Mouse (Mus musculus): ENCODE measurements at regions not wholly inside any gene's neighbourhood (a gene's known extent, or its start where the extent isn't known, plus 50 kb on each side); places are given as distances from the start of the nearest gene placed in this dataset.

- DNase-seq (ENCODE audit: low spot score): no peak
Observed at GRCm38 (mm10) chr2:137821344-137821916, 434.9 kb upstream of the Btbd3 start.

DNA sequence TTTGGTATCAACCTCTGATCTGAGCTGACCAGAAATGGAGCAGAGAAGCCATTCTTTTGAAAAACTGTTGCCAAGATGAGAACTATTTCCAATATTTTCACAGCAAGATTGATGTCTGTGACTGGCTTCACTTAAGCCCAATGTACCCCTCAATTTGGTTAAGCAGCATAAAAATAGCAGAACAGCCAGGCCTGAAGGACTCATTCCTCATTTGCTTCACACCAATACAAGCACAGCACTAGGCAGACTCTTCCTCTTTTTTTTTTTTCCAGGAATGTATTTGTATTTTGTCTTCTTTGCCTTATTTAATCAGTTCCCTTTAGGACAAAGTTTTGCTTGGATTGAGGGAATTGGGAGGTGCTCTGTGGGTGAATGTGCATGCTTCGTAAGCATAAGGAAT is 441.4 kb upstream of the Btbd3 start:
- DNase-seq (ENCODE audit: low spot score): no peak

GRCm38 (mm10) chr2:137808401-137809230 is 447.7 kb upstream of the Btbd3 start:
- DNase-seq (ENCODE audit: low spot score): no peak

DNA sequence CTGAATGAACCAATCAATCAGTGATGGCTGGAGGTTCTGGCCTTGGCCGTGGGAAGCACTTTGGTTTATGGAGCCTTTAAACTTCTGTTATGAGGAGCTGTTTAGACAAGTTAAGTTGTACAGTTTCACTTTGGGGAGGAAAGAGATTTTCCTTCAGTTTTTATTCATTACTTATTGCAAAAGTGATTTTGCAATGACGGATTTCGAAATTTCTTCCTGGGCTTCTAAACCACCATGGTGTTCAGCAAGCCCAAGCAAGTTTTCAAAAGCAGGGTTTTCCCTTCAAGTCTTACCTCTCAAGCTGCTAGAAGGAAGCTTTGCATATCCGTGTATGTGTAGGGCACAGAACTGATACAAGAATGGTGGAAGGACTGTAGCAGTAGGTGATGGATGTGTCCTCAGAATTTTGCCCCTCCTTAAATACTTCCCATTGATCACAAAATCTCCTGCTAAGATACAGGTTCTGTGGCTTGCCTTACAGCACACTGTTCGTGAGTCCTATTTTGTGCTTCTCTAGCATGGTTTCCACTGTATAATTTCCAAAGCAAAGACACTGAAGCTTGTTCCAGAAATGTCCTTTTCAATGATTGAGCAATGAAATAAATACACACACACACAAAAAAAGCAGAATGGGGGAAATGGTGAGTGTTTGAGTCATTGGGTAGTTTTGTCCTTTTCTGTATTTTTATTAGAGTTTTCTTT is 448.6 kb upstream of the Btbd3 start:
- no peak for DNase-seq (ENCODE audit: low spot score)

- no peak for DNase-seq (ENCODE audit: low spot score)
Observed at GRCm38 (mm10) chr2:137794841-137795240, 461.5 kb upstream of the Btbd3 start.

DNA sequence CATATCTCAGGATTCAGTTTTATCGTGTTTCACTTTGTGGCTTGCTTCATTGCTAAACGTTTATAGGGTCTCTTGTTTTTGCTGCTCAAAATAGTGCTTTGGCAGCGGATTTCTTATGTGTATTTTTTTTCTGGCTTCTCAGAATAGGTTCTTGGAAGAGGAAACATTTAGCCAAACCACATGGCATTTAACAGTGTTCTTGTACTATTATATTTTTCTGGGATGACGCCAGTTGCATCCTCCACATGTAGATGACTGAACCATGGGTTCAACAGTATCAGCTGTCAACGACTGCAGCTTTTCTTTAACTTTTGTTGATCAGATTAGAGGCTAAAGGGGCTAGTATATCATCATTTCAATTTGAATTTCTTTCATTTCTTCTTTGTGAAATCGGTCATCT is 472.3 kb upstream of the Btbd3 start:
- no peak for DNase-seq (ENCODE audit: low spot score)

GRCm38 (mm10) chr2:137777430-137777829 is 478.9 kb upstream of the Btbd3 start:
- no peak for DNase-seq (ENCODE audit: low spot score)

- no peak for DNase-seq (ENCODE audit: low spot score)
Observed at GRCm38 (mm10) chr2:137764785-137765184, 491.6 kb upstream of the Btbd3 start.

GRCm38 (mm10) chr2:137759455-137759854 is 496.9 kb upstream of the Btbd3 start:
- no peak for DNase-seq (ENCODE audit: low spot score)

DNA sequence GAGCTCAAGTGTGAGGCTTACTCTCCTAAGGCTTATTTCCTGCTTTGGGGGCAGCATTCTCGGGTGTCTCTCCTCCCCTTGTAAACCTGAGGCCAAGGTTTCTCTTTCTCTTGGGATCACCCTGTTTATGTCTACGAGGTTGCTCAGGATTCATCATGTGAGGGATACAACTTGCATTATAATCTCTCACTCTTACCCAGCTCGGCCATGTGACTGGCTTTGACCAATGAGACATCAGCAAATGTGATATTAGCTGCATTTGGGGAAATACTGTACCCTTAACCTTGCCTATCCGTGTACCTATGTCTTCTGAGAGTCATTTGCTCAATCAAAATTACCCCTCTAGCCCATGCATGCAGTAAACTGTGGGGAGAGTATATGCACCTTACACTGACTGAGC is 498.0 kb upstream of the Btbd3 start:
- DNase-seq (ENCODE audit: low spot score): no peak

DNA sequence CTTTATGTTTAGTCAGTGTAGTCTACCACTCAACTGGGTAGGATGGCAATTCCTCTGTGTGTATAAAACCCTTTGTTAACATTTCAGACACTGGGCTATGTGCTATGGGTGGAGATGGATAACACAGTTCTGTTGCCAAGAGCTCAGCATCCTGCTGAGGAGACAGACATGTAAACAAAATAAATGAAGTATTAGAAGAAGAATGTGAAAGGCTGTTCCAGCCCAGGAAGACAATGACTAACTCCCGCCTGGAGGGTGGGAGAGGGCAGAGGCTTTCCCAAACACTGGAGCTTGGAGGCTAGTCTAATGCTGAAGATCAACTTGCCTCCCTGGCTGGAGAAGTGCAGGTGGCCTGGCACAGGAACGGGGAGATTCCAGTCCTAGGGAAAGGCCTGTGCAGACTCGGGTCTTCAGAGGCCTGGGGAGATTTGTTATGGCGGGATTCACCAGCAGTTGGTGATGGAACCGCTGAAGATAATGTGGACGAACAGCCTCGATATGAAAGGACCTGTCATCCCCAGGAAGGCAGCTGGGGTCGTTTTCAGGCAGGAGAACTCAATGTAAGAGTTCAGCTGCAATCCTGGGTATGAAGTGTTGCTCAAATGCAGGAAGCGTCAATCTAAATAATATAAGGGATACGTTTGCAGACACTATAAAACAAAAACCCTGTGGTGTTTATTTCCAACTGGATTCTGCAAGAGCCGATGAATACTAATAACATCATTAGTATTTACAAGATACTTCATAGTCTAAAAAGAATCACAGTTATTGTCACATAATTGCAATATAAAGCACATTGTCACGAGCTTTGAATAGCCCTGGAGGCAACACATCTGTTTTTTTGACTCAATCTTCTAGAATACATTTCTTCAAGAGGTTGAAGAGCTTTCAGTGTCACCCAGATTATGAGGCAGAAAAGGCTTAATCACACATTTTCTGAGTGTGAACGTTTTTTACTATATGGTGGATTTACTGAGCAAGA is 498.8 kb upstream of the Btbd3 start:
- no peak for DNase-seq (ENCODE audit: low spot score)

- no peak for DNase-seq (ENCODE audit: low spot score)
Observed at GRCm38 (mm10) chr2:137756220-137756619, 500.1 kb upstream of the Btbd3 start.

- DNase-seq (ENCODE audit: low spot score): no peak
Observed at GRCm38 (mm10) chr2:137754481-137754880, 501.9 kb upstream of the Btbd3 start.

DNA sequence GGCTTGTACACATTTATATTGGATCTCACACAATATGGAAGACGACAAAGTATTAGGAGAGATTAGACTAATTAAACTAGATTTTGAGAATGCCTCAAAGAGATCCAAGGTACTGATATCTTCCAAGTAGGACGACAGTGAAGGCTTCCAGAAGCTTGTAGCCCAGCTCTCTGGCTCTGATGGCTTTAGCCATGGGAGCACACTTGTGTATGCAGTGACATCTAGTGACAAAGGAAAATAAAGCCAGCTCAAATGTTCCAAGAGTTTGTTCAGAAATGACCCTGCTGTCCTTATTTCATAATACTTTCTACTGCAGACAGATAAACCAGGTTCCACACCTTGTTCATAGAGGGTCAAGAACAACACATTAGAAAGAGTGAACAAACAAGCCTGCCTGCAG is 524.0 kb upstream of the Btbd3 start:
- DNase-seq (ENCODE audit: low spot score): no peak

GRCm38 (mm10) chr2:137730472-137730931 is 525.9 kb upstream of the Btbd3 start:
- no peak for DNase-seq (ENCODE audit: low spot score)

- DNase-seq (ENCODE audit: low spot score): no peak
Observed at GRCm38 (mm10) chr2:137729871-137730270, 526.5 kb upstream of the Btbd3 start.

- no peak for DNase-seq (ENCODE audit: low spot score)
Observed at GRCm38 (mm10) chr2:137729207-137729606, 527.2 kb upstream of the Btbd3 start.

DNA sequence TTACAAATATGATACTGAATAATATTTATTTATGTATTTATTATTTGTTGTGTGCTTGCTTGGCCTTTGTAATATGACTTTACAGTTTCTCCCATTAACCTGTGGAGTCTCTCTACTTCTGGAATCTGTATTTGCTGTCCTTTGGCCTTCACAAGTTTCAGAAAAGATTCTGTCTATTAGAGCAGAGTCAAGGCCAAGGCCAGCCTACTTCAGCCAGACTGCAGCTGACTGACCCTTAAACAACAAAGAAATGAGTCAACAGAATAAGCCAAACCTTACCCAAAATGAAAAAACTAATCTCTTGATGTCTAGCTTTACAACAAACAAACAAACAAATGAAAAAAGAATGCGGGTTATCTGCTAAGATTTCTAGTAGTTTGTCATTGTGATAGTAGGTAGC is 532.7 kb upstream of the Btbd3 start:
- no peak for DNase-seq (ENCODE audit: low spot score)

DNA sequence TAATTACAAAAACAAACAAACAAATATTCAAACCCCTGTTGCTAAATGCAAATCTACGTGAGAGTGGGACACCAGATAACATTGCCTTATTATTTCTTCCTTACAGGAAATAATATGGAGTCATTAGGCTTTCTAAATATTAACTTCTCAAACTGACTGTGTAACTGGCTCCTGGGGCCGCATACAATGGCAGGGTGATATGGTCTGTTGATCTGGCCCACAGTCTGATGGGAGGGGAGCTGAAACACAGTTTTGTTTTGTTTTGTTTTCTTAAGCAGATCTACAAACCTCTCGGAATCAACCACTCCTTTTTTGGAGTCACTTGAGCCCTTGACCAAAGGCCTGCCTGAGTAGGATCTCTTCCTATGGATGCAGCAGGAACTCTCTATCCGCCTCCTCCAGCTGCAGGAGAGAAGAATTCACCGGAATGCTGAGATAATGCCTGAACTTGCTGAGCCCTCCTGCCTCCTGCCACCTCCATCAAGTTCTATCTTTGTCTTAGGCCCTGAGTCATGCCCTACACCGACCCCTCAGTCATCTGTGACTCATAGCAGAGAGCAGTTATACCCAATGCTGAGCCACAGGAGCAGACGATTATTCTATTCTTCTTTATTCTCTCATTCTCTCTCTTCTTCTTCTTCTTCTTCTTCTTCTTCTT is 534.5 kb upstream of the Btbd3 start:
- no peak for DNase-seq (ENCODE audit: low spot score)

- no peak for DNase-seq (ENCODE audit: low spot score)
Observed at GRCm38 (mm10) chr2:137715891-137716290, 540.5 kb upstream of the Btbd3 start.

DNA sequence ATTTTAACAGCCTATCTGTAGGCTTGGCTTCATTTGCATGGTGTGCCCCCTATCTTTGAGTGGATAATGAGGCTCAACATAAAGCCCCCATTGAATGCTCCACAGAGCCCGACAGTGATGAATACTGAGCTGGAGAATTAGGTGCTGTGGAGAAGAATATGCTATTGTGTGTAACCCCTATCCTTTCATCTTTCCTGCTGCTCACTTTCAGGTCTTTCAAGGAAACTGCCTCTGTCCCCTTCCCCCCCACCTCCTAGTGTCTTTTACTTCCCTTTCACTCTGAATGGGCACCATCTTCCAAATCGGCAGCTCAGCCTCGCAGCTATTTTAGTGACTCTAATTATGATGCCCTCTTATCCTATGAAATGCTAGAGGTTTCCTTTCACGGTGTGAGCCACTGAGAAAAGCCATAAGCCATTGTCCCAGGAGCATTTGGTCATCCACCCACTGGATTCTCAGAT is 549.8 kb upstream of the Btbd3 start:
- DNase-seq (ENCODE audit: low spot score): no peak

All from urinary bladder, postnatal 10 days (tissue).